Mouse (Mus musculus) testis, postnatal 10 days (tissue): ENCODE results near the gene Stt3a.

ENCODE experiments used
- DNase-seq: peaks from one replicate; pipeline ENCODE4 v3.0.0; 2021; ENCODE audit warnings: low spot score

The Stt3a gene

DNA sequence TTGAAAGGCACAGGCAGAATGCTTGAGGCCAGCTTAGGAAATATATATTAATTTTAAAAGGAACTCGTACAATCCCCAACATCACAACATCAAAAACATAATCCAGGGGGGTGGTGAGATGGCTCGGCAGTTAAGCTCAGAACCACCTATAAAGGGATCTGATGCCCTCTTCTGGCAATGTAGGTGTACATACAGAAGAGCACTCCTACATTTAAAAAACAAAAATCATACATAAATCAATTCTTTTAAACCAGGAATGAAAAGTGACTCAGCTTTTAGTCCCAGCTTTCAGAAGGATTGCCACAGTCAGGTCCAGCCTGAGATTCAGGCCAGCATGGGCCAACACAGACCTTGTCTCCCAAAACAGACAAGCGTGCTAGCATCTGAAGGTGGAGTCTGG, 50.9 kb downstream of the Stt3a start:
- no peak for DNase-seq

DNA sequence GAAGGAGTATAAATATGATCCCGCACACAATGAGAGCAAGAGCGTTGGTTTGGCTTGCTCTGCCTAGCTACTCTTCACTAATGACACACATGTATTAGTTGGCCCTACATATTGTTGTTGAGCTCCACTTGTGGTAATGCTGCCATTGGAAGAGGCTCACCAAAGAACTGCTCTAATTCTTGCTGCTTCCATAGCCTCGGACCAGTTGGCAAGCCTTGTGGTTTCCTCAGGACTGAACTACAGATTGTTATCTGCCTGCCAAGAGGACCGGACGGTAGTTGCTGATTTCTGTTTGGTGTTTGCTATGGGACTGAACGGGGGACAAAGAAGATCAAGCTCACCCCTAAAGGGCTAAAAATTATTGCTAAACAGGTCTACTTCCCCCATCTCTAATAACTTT, 60.2 kb downstream of the Stt3a start:
- no peak for DNase-seq

DNA sequence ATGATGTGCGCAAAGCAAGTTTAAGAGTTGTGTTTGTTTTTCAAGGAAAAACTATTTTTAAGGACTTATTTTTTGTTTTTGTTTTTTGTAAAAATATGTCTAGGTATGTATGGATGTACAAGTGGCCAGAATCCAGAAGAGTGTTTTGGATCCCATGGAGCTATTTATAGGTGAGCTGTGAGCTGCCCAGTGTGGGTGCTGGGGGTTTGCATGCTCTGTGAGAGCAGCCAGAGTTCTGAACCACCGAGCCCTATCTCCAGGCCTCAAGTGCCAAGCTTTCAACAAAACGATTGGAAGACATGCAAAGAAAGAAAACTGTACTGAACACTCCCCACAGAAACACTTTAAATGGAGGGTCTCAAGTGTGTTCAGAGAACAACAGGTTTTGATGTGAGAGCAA, 61.6 kb downstream of the Stt3a start:
- DNase-seq, result no peak

DNA sequence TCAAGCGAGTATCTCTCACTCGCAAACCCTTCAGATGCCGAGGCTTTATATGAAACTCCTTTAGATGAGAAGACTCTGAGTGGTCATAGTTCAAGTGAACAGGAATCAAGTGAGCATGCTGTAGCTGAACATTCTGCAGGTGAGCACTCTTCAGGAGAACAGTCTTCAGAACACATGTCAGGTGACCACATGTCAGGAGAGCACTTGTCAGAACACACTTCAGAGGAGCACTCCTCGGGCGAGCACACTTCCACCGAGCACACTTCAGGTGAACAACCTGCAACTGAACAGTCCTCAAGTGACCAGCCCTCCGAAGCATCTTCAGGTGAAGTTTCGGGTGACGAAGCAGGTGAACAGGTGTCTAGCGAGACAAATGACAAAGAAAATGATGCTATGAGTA, 73.2 kb downstream of the Stt3a start:
- DNase-seq, result no peak

DNA sequence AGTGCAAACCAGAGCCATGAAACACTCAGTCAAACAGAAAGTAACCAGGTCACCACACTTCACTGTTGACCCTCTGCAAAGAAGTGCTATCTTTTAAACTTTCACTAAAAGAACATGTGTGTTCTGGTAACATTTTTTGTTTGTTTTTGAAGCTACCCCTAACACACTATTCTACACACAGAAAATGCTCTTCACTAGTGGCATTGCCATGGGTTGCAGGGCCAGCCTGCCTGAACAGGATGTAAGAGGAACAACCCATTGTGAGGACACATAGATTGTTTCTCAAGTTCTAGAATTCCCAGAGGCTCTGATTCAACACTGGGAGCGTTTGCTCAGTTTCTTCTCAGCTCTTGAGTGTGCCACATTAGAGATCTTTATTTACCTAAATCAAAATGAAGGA, 74.6 kb downstream of the Stt3a start, which contains the start of gene Acrv1:
Gene Acrv1 (plus strand): TSS at position 301 of the 400 bp plus-strand sequence.
- DNase-seq, result no peak

DNA sequence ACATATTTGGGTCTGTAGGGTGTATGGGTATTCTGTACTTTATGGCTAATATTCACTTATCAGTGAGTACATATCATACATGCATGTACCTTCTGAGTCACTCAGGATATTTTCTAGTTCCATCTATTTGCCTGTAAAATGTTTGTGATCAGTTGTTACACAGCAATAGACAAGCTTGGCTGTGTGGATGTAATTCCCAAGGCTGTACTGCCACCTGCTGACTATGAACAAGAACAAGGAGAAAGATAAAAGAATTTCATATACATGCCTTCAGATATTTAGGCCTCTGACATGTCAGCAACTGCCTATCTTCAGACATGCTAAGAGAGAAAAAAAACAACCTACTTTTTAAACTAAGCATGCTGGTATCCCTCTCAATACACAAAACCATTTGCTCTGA, 80.2 kb downstream of the Stt3a start:
- no peak for DNase-seq

DNA sequence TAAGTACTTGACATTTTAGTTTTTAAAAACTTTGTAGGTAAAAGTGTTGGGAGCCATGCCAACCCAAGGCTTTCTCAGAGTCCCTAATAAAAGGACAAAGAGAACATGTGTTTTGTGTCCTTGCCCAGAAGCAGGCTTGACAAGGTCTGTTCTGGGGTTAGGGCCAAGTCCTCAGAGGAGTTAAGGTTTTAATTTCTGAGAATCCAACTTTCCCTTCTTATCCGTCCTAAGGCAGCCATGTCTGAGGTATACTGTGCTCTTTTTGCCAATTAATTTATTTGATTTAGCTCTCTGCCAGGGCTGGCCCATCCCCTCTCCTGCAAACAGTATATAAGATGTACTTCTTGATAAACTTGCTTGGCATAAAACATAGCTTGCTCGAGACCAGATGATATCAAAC, 86.1 kb downstream of the Stt3a start:
- DNase-seq, result peak; percentile 43
